Mouse (Mus musculus) midbrain, embryonic 14.5 days (tissue): ENCODE results near the gene Slc22a7. TPM values are rescaled to one million over a fixed set of nuclear protein-coding genes. Genes with fewer than 3 reads are reported as not detected.

Experiments used
- ATAC-seq: fragments of 200-750 bp; cut with Nextera tagmentation; 2 replicates; pipeline ENCODE4 v1.8.0; 2017; ENCODE audit warnings: moderate number of reproducible peaks, moderate library complexity; ENCODE audit not compliant: low FRiP score, low TSS enrichment
- DNase-seq: peaks from one replicate; pipeline ENCODE4 v3.0.0-alpha.2; 2015
- H3K27ac ChIP-seq: fragments of 300-500 bp; sonication (generic); replicated peaks from 2 replicates; pipeline ENCODE4 v1.5.1; 2014; ENCODE audit warnings: mild to moderate bottlenecking, low read depth, low read length, moderate library complexity
- H3K27me3 ChIP-seq: fragments of 300-500 bp; sonication (generic); 2 replicates; pipeline ENCODE4 v1.6.1; 2014; ENCODE audit warnings: low read length, control low read depth, mixed read lengths; ENCODE audit not compliant: control insufficient read depth, insufficient read depth
- H3K36me3 ChIP-seq: fragments of 300-500 bp; sonication (generic); 2 replicates; pipeline ENCODE4 v1.6.1; 2014; ENCODE audit warnings: low read length, control low read depth; ENCODE audit not compliant: control insufficient read depth, insufficient read depth
- H3K4me1 ChIP-seq: fragments of 300-500 bp; sonication (generic); 2 replicates; pipeline ENCODE4 v1.6.1; 2014; ENCODE audit warnings: mild to moderate bottlenecking, antibody characterized with exemption, low read length, control low read depth; ENCODE audit not compliant: control insufficient read depth, insufficient read depth
- H3K4me2 ChIP-seq: fragments of 300-500 bp; sonication (generic); 2 replicates; pipeline ENCODE4 v1.6.1; 2014; ENCODE audit warnings: mild to moderate bottlenecking, low read length, moderate library complexity
- H3K4me3 ChIP-seq: fragments of 300-500 bp; sonication (generic); replicated peaks from 2 replicates; pipeline ENCODE4 v1.5.1; 2014; ENCODE audit warnings: low read depth, low read length
- H3K9ac ChIP-seq: fragments of 300-500 bp; sonication (generic); replicated peaks from 2 replicates; pipeline ENCODE4 v1.6.1; 2014; ENCODE audit warnings: mild to moderate bottlenecking, low read length, moderate library complexity
- H3K9me3 ChIP-seq: fragments of 300-500 bp; sonication (generic); 2 replicates; pipeline ENCODE4 v1.6.1; 2016; ENCODE audit warnings: low read length, control low read depth, mixed read lengths; ENCODE audit not compliant: control insufficient read depth
- WGBS: fragments of 180-500 bp; shearing (Covaris S2); extraction: QIAGEN DNeasy Blood & Tissue Kit; methylation state at CpG from one replicate; pipeline ENCODE4 v1.1.7; 2014; 5-methylcytosine and 5-hydroxymethylcytosine counted together
- polyA plus RNA-seq: library from polyadenylated mRNA; unstranded; fragments of >200 nt; fragmentation: Nextera tagmentation; extraction: Ambion mirVana; gene quantifications from 2 replicates; pipeline ENCODE4 v1.2.1, GENCODE M21; 2014

Slc22a7 gene
- not detected in 2 replicates for polyA plus RNA-seq

GRCm38 (mm10) chr17:46438298-46438873 is at the start of gene Slc22a7:
Slc22a7 (minus strand) TSS chr17:46438457.
- no peak within 1 kb of the TSS for H3K9ac ChIP-seq
- DNase-seq (no peak), ATAC-seq (no peak)
- no peak within 1 kb of the TSS for H3K27ac ChIP-seq
- no peak within 1 kb of the TSS for H3K4me3 ChIP-seq
- peaks cover 5% of the 10 kb centered on the region for H3K27me3 ChIP-seq
- no peak within 1 kb of the TSS for H3K4me2 ChIP-seq
- H3K9me3 ChIP-seq: no peaks in the 10 kb centered on the region
- H3K4me1 ChIP-seq: no peaks in the 10 kb centered on the region
- H3K36me3 ChIP-seq: no peaks in the 10 kb centered on the region
- whole genome bisulfite sequencing: 75% methylated on average over 4 of the region's 4 CpGs

GRCm38 (mm10) chr17:46487431-46487830 is 49.2 kb upstream of the Slc22a7 start, which contains the start of gene Ttbk1:
Ttbk1 (minus strand) TSS chr17:46487675.
- peaks cover 39% of the 10 kb centered on the region for H3K4me1 ChIP-seq
- peak within 1 kb of the TSS; percentile 72 for H3K27ac ChIP-seq
- ATAC-seq: peak; percentile 82
- no peaks in the 10 kb centered on the region for H3K9me3 ChIP-seq
- 0 out of 2 replicates have a peak, but pooled peaks cover 8% of the 10 kb centered on the region for H3K36me3 ChIP-seq
- H3K9ac ChIP-seq: peak within 1 kb of the TSS; percentile 97
- DNase-seq: peak; percentile 88
- H3K27me3 ChIP-seq: peaks cover 7% of the 10 kb centered on the region; the same call in 1 of the 2 replicates
- H3K4me2 ChIP-seq: peak within 1 kb of the TSS; percentile 81
- under 1% methylated on average over 42 of the region's 49 CpGs for WGBS
- peak within 1 kb of the TSS; percentile 80 for H3K4me3 ChIP-seq

DNA sequence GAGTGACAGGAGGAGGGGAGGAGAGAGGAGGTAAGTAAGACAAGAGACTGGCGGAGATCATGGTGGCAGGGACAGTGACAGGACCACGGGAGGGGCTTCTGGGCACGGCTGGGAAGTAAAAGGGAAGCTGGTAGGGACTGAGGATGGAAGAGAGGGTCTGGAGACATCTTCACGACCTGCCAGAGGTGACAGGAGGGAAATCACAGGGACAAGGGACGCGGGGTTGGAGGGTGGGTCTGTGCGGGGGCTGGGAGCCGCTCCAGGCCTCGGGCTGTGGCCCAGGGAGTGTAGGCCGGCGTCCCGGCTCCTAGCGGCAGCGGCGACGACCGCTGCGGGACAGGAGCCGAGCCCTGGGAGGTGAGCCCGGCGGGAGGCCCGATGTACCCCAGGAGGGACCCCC is 48.7 kb upstream of the Slc22a7 start:
- H3K4me3 ChIP-seq: peak overlapping the region; percentile 80
- H3K9me3 ChIP-seq: no peaks in the 10 kb centered on the region
- H3K27ac ChIP-seq: peak overlapping the region; percentile 72
- DNase-seq: peak; percentile 49
- under 1% methylated on average over 11 of the region's 22 CpGs for WGBS
- peak; percentile 53 for ATAC-seq
- H3K4me1 ChIP-seq: peaks cover 39% of the 10 kb centered on the region
- peaks cover 7% of the 10 kb centered on the region; the same call in 1 of the 2 replicates for H3K27me3 ChIP-seq
- peak overlapping the region; percentile 97 for H3K9ac ChIP-seq
- 0 out of 2 replicates have a peak, but pooled peaks cover 8% of the 10 kb centered on the region for H3K36me3 ChIP-seq
- peak overlapping the region; percentile 81 for H3K4me2 ChIP-seq

DNA sequence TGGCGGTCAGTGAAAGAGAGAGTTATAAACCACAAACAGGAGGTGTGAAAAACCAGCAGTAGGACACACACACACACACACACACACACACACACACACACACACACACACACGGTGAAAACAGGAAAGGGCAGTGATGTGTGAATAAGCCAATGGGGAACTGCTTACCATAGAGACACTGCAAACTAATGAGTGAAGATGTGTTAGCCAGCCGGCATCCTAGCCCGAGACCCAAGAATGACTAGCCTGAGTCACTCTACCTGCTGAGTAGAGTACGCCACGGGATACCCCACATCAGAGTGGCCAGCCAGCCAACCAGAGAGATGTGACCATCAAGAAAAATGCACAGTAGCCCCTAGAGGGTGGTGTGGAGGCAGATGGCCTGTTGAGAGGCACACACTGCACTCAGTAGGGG is 46.2 kb upstream of the Slc22a7 start:
- Histone ChIP-seq H3K4me1 (peaks cover 39% of the 10 kb centered on the region), H3K27me3 (peaks cover 7% of the 10 kb centered on the region; the same call in 1 of the 2 replicates), H3K9me3 (no peaks in the 10 kb centered on the region), H3K9ac (peak overlapping the region; percentile 50; the same call in 1 of the 2 replicates), H3K4me2 (peak overlapping the region; percentile 67), H3K36me3 (peaks cover 26% of the 10 kb centered on the region), H3K4me3 (peak overlapping the region; percentile 32), H3K27ac (peak overlapping the region; percentile 37; the same call in 1 of the 2 replicates)
- WGBS: 7% methylated on average over 6 of the region's 6 CpGs
- no peak for DNase-seq
- ATAC-seq: no peak

DNA sequence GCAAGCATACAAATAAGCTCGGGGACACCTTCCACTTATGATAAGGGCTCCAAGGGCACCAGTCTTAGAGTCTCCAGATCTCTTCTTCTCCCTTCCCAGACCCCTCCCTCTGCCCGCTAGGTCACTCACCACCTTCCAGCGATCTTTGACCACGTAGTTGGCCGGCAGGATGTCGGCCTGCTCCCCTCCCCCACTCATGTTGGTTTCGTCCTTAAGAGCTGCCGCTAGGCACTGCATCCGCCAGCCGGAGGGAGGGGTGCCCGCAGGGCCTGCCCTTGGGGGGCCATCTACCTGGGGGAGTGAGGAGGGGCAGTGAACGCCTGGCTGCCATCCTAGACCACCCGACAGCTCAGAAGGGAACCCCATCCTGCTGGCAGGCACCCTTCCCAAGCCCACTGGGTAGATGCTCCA is 45.8 kb upstream of the Slc22a7 start:
- Histone ChIP-seq H3K36me3 (peaks cover 30% of the 10 kb centered on the region), H3K4me1 (peaks cover 39% of the 10 kb centered on the region), H3K27ac (peak overlapping the region; percentile 37; the same call in 1 of the 2 replicates), H3K27me3 (peaks cover 7% of the 10 kb centered on the region; the same call in 1 of the 2 replicates), H3K9ac (peak overlapping the region; percentile 50), H3K9me3 (no peaks in the 10 kb centered on the region), H3K4me3 (peak overlapping the region; percentile 32), H3K4me2 (peak overlapping the region; percentile 67)
- DNase-seq (peak; percentile 40), ATAC-seq (no peak)
- WGBS: 3% methylated on average over 13 of the region's 13 CpGs

- Histone ChIP-seq H3K27me3 (peaks cover 4% of the 10 kb centered on the region; the same call in 1 of the 2 replicates), H3K36me3 (peaks cover 35% of the 10 kb centered on the region), H3K4me3 (peak overlapping the region; percentile 32), H3K4me1 (peaks cover 39% of the 10 kb centered on the region), H3K9ac (peak overlapping the region; percentile 50), H3K4me2 (peak overlapping the region; percentile 67), H3K9me3 (no peaks in the 10 kb centered on the region), H3K27ac (peak overlapping the region; percentile 37; the same call in 1 of the 2 replicates)
- WGBS: 4% methylated on average over 16 of the region's 16 CpGs
- ATAC-seq (peak; percentile 25; the same call in 1 of the 2 replicates), DNase-seq (peak; percentile 81)
Measured at GRCm38 (mm10) chr17:46483561-46484001, 45.3 kb upstream of the Slc22a7 start.

GRCm38 (mm10) chr17:46477286-46477685 is 39.0 kb upstream of the Slc22a7 start:
- peaks cover 85% of the 10 kb centered on the region for H3K36me3 ChIP-seq
- no peak for DNase-seq
- no peak overlapping the region for H3K4me2 ChIP-seq
- ATAC-seq: no peak
- H3K27me3 ChIP-seq: no peaks in the 10 kb centered on the region
- 78% methylated on average over 15 of the region's 15 CpGs for WGBS
- H3K4me3 ChIP-seq: no peak overlapping the region
- no peak overlapping the region for H3K9ac ChIP-seq
- no peaks in the 10 kb centered on the region for H3K4me1 ChIP-seq
- no peaks in the 10 kb centered on the region for H3K9me3 ChIP-seq
- no peak overlapping the region for H3K27ac ChIP-seq

DNA sequence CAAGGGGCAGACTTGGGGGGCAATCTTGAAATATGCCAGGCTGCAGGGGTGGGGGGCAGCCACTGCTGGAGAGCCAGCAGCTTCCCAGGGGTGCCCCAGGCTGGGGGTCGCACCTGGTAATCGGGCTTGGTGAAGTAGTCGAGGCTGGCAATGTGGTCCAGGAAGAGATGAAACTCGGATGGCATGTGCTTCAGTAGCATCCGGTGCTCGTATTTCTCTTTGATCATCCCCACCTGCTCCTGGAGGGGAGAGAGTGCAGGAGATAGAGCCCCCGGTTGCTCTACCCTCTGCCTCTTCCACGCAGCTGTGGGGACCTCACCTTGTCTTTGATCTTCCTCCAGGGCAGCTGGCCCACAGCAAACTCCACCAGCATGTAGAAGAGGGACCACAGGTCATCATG is 38.3 kb upstream of the Slc22a7 start:
- H3K9me3 ChIP-seq: no peaks in the 10 kb centered on the region
- ATAC-seq: no peak
- no peaks in the 10 kb centered on the region for H3K27me3 ChIP-seq
- no peak for DNase-seq
- peaks cover 92% of the 10 kb centered on the region for H3K36me3 ChIP-seq
- H3K27ac ChIP-seq: no peak overlapping the region
- H3K4me3 ChIP-seq: no peak overlapping the region
- no peak overlapping the region for H3K4me2 ChIP-seq
- no peak overlapping the region for H3K9ac ChIP-seq
- WGBS: 91% methylated on average over 8 of the region's 8 CpGs
- no peaks in the 10 kb centered on the region for H3K4me1 ChIP-seq

DNA sequence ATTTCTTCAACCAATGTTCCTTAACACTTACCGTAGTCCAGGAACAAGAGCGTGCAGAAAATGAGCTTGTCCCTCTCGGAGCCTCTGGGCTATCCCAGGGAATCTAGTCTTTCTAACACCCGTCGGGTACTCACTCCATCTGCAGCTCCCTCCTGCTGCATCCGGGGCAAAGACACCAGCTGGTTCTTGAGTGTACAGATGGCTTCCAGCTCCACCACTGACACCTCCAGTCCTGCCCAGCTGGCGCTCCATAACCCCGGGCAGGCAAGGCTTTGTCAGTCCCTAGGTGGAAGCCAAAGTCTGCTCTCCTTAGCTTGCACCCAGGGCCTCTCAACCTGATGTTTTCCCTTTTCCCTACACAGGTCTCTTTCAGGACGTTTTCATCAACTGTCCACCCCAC is 29.6 kb upstream of the Slc22a7 start:
- Histone ChIP-seq H3K4me2 (no peak overlapping the region), H3K9me3 (no peaks in the 10 kb centered on the region), H3K36me3 (peaks cover 94% of the 10 kb centered on the region), H3K4me3 (no peak overlapping the region), H3K27ac (no peak overlapping the region), H3K4me1 (no peaks in the 10 kb centered on the region; the same call in 1 of the 2 replicates), H3K9ac (no peak overlapping the region), H3K27me3 (no peaks in the 10 kb centered on the region)
- ATAC-seq: no peak
- DNase-seq: no peak
- WGBS: 66% methylated on average over 9 of the region's 9 CpGs
